Mouse (Mus musculus) MEL (cell line): ENCODE measurements around the gene Hs6st3. TPM values are rescaled to one million over a fixed set of nuclear protein-coding genes. Genes with fewer than 3 reads are reported as not detected.

Experiments
- DNase-seq: peaks from one replicate; pipeline ENCODE4 v3.0.0; 2011; ENCODE audit warnings: low read depth, low spot score
- H3K27ac ChIP-seq: 2 replicates; pipeline ENCODE4 v1.5.1; 2012; ENCODE audit warnings: low read depth, mild to moderate bottlenecking, control low read depth, low read length, moderate library complexity; ENCODE audit not compliant: control insufficient read depth
- H3K27me3 ChIP-seq, 2 experiments: fragments of 150-350 bp in 1 of 2; sonication (generic) in 1 of 2; 2 replicates each; pipeline ENCODE4 v1.6.1; 2012; ENCODE audit warnings: low read length in 2 of 2, mild to moderate bottlenecking in 2 of 2, improper control_type of control experiment in 1 of 2, moderate library complexity in 1 of 2; ENCODE audit not compliant: insufficient read depth in 2 of 2, control insufficient read depth in 1 of 2
- H3K36me3 ChIP-seq, 2 experiments: 2 replicates each; pipeline ENCODE4 v1.6.1; 2012 to 2014; ENCODE audit warnings: low read length in 2 of 2, improper control_type of control experiment in 1 of 2, inconsistent platforms in 1 of 2, mild to moderate bottlenecking in 1 of 2; ENCODE audit not compliant: insufficient read depth in 2 of 2, control insufficient read depth in 1 of 2
- H3K4me1 ChIP-seq, 2 experiments: fragments of 150-350 bp in 1 of 2; sonication (generic) in 1 of 2; 2 replicates each; pipeline ENCODE4 v1.6.1; 2012; ENCODE audit warnings: low read length in 2 of 2, improper control_type of control experiment in 1 of 2, mild to moderate bottlenecking in 1 of 2; ENCODE audit not compliant: insufficient read depth in 2 of 2, control insufficient read depth in 1 of 2
- H3K4me3 ChIP-seq, 2 experiments: fragments of 150-350 bp in 1 of 2; sonication (generic) in 1 of 2; 2 replicates each; pipeline ENCODE4 v1.5.1; 2012; ENCODE audit warnings: low read depth in 2 of 2, low read length in 2 of 2, mild to moderate bottlenecking in 2 of 2, moderate library complexity in 2 of 2, control low read depth in 1 of 2, improper control_type of control experiment in 1 of 2; ENCODE audit not compliant: control insufficient read depth in 1 of 2, insufficient read depth in 1 of 2
- H3K79me2 ChIP-seq: 2 replicates; pipeline ENCODE4 v1.6.1; 2012; ENCODE audit warnings: mild to moderate bottlenecking, low read length, moderate library complexity; ENCODE audit not compliant: control insufficient read depth, poor library complexity, insufficient read depth
- H3K9ac ChIP-seq: 2 replicates; pipeline ENCODE4 v1.6.1; 2012; ENCODE audit warnings: low read depth, mild to moderate bottlenecking, control low read depth, low read length, moderate library complexity; ENCODE audit not compliant: control insufficient read depth, poor library complexity, severe bottlenecking
- H3K9me3 ChIP-seq: fragments of 150-350 bp; sonication (generic); replicated peaks from 2 replicates; pipeline ENCODE4 v1.6.1; 2012; ENCODE audit warnings: mild to moderate bottlenecking, low read length, improper control_type of control experiment, moderate library complexity; ENCODE audit not compliant: insufficient read depth
- BHLHE40 ChIP-seq: IDR thresholded peaks from 2 replicates; pipeline ENCODE4 v1.6.1; 2012; ENCODE audit warnings: low read depth, mild to moderate bottlenecking, inconsistent platforms, low read length, improper control_type of control experiment, borderline replicate concordance
- CHD1 ChIP-seq: IDR thresholded peaks from 2 replicates; pipeline ENCODE4 v1.6.1; 2012; ENCODE audit warnings: low read depth, mild to moderate bottlenecking, inconsistent platforms, low read length, improper control_type of control experiment
- CTCF ChIP-seq, 3 experiments: IDR thresholded peaks in 2 of 3; conservative IDR thresholded peaks in 1 of 3; 2 replicates each; pipeline ENCODE4 v1.5.1; 2011 to 2012; ENCODE audit warnings: low read length in 3 of 3, low read depth in 2 of 3, mild to moderate bottlenecking in 2 of 3, improper control_type of control experiment in 1 of 3, inconsistent platforms in 1 of 3, mixed read lengths in 1 of 3, moderate library complexity in 1 of 3; ENCODE audit not compliant: control insufficient read depth in 1 of 3, insufficient read depth in 1 of 3, poor library complexity in 1 of 3, severe bottlenecking in 1 of 3
- E2F4 ChIP-seq: IDR thresholded peaks from 2 replicates; pipeline ENCODE4 v1.6.1; 2011; ENCODE audit warnings: low read depth, low read length, improper control_type of control experiment, borderline replicate concordance
- ELF1 ChIP-seq: IDR thresholded peaks from 2 replicates; pipeline ENCODE4 v1.6.1; 2014; ENCODE audit warnings: low read depth, mild to moderate bottlenecking, inconsistent platforms, low read length, improper control_type of control experiment, moderate library complexity
- ETS1 ChIP-seq: IDR thresholded peaks from 2 replicates; pipeline ENCODE4 v1.6.1; 2012; ENCODE audit warnings: low read depth, mild to moderate bottlenecking, inconsistent platforms, low read length, improper control_type of control experiment, moderate library complexity
- GABPA ChIP-seq: IDR thresholded peaks from 2 replicates; pipeline ENCODE4 v1.6.1; 2012; ENCODE audit warnings: low read depth, mild to moderate bottlenecking, inconsistent platforms, low read length, improper control_type of control experiment, moderate library complexity
- GATA1 ChIP-seq: IDR thresholded peaks from 2 replicates; pipeline ENCODE4 v1.6.1; 2011; ENCODE audit warnings: low read depth, low read length, improper control_type of control experiment
- HCFC1 ChIP-seq: IDR thresholded peaks from 2 replicates; pipeline ENCODE4 v1.6.1; 2012; ENCODE audit warnings: low read depth, mild to moderate bottlenecking, inconsistent platforms, low read length, improper control_type of control experiment, moderate library complexity
- JUND ChIP-seq: IDR thresholded peaks from 2 replicates; pipeline ENCODE4 v1.6.1; 2011; ENCODE audit warnings: low read depth, mild to moderate bottlenecking, improper control_type of control experiment, low read length
- KAT2A ChIP-seq: conservative IDR thresholded peaks from 2 replicates; pipeline ENCODE4 v1.6.1; 2012; ENCODE audit warnings: low read depth, low read length, improper control_type of control experiment, inconsistent platforms
- MAX ChIP-seq: IDR thresholded peaks from 2 replicates; pipeline ENCODE4 v1.6.1; 2011; ENCODE audit warnings: low read length, improper control_type of control experiment
- MAZ ChIP-seq: IDR thresholded peaks from 2 replicates; pipeline ENCODE4 v1.6.1; 2012; ENCODE audit warnings: low read depth, mild to moderate bottlenecking, inconsistent platforms, low read length, improper control_type of control experiment
- MEF2A ChIP-seq: IDR thresholded peaks from 2 replicates; pipeline ENCODE4 v1.6.1; 2014; ENCODE audit warnings: low read depth, mild to moderate bottlenecking, inconsistent platforms, low read length, improper control_type of control experiment; ENCODE audit not compliant: poor library complexity, insufficient replicate concordance, severe bottlenecking; ENCODE audit errors: extremely low read depth
- MXI1 ChIP-seq: IDR thresholded peaks from 2 replicates; pipeline ENCODE4 v1.6.1; 2011; ENCODE audit warnings: mild to moderate bottlenecking, low read depth, low read length, improper control_type of control experiment
- MYC ChIP-seq: IDR thresholded peaks from 2 replicates; pipeline ENCODE4 v1.6.1; 2011; ENCODE audit warnings: low read depth, mild to moderate bottlenecking, low read length, improper control_type of control experiment, moderate library complexity
- POLR2A ChIP-seq, 2 experiments: IDR thresholded peaks; 2 replicates each; pipeline ENCODE4 v1.6.1; 2011 to 2012; ENCODE audit warnings: low read length in 2 of 2, mild to moderate bottlenecking in 2 of 2, control low read depth in 1 of 2, improper control_type of control experiment in 1 of 2, low read depth in 1 of 2, moderate library complexity in 1 of 2; ENCODE audit not compliant: control insufficient read depth in 1 of 2, insufficient read depth in 1 of 2, poor library complexity in 1 of 2
- POLR2AphosphoS2 ChIP-seq: IDR thresholded peaks from 2 replicates; pipeline ENCODE4 v1.6.1; 2011; ENCODE audit warnings: low read length, improper control_type of control experiment
- POLR2AphosphoS5 ChIP-seq: IDR thresholded peaks from 2 replicates; pipeline ENCODE4 v1.6.1; 2012; ENCODE audit warnings: low read depth, borderline replicate concordance, mild to moderate bottlenecking, inconsistent platforms, low read length, moderate library complexity, mixed read lengths
- RAD21 ChIP-seq: IDR thresholded peaks from 2 replicates; pipeline ENCODE4 v1.6.1; 2011; ENCODE audit warnings: mild to moderate bottlenecking, low read depth, low read length, improper control_type of control experiment
- RCOR1 ChIP-seq: IDR thresholded peaks from 2 replicates; pipeline ENCODE4 v1.6.1; 2012; ENCODE audit warnings: low read depth, mild to moderate bottlenecking, inconsistent platforms, low read length, improper control_type of control experiment
- SIN3A ChIP-seq: IDR thresholded peaks from 2 replicates; pipeline ENCODE4 v1.6.1; 2012; ENCODE audit warnings: low read length, improper control_type of control experiment, inconsistent platforms
- TAL1 ChIP-seq: IDR thresholded peaks from 2 replicates; pipeline ENCODE4 v1.6.1; 2012; ENCODE audit warnings: mild to moderate bottlenecking, inconsistent platforms, low read length, moderate library complexity, mixed read lengths
- TBP ChIP-seq: IDR thresholded peaks from 2 replicates; pipeline ENCODE4 v1.8.0; 2011; ENCODE audit warnings: low read depth, low read length, improper control_type of control experiment
- TCF12 ChIP-seq: IDR thresholded peaks from 2 replicates; pipeline ENCODE4 v1.6.1; 2014; ENCODE audit warnings: low read depth, mild to moderate bottlenecking, inconsistent platforms, low read length, improper control_type of control experiment, moderate library complexity
- UBTF ChIP-seq: IDR thresholded peaks from 2 replicates; pipeline ENCODE4 v1.6.1; 2012; ENCODE audit warnings: low read depth, mild to moderate bottlenecking, inconsistent platforms, low read length, improper control_type of control experiment, moderate library complexity, borderline replicate concordance; ENCODE audit not compliant: insufficient read depth
- USF1 ChIP-seq: IDR thresholded peaks from 2 replicates; pipeline ENCODE4 v1.6.1; 2014; ENCODE audit warnings: low read depth, mild to moderate bottlenecking, inconsistent platforms, low read length, improper control_type of control experiment, moderate library complexity
- USF2 ChIP-seq, 2 experiments: IDR thresholded peaks; 2 replicates each; pipeline ENCODE4 v1.6.1; 2011 to 2012; ENCODE audit warnings: improper control_type of control experiment in 2 of 2, low read length in 2 of 2, borderline replicate concordance in 1 of 2, inconsistent platforms in 1 of 2, low read depth in 1 of 2, mild to moderate bottlenecking in 1 of 2; ENCODE audit not compliant: insufficient read depth in 1 of 2
- ZC3H11A ChIP-seq: IDR thresholded peaks from 2 replicates; pipeline ENCODE4 v1.6.1; 2012; ENCODE audit warnings: low read depth, mild to moderate bottlenecking, inconsistent platforms, low read length, improper control_type of control experiment
- ZKSCAN1 ChIP-seq: IDR thresholded peaks from 2 replicates; pipeline ENCODE4 v1.6.1; 2012; ENCODE audit warnings: low read depth, mild to moderate bottlenecking, inconsistent platforms, low read length, improper control_type of control experiment, moderate library complexity
- ZMIZ1 ChIP-seq: IDR thresholded peaks from 2 replicates; pipeline ENCODE4 v1.6.1; 2012; ENCODE audit warnings: low read depth, mild to moderate bottlenecking, inconsistent platforms, low read length, improper control_type of control experiment, moderate library complexity
- ZNF384 ChIP-seq: IDR thresholded peaks from 2 replicates; pipeline ENCODE4 v1.6.1; 2012; ENCODE audit warnings: low read depth, mild to moderate bottlenecking, inconsistent platforms, low read length, improper control_type of control experiment
- polyA plus RNA-seq, 2 experiments: library from polyadenylated mRNA; stranded (reverse) in 1 of 2; unstranded in 1 of 2; fragments of >175 nt in 1 of 2; fragments of >200 nt in 1 of 2; gene quantifications; 2 replicates each; pipeline versions ENCODE4 v1.2.1 to v1.2.4; 2012; ENCODE audit warnings: low replicate concordance in 2 of 2, low read depth in 1 of 2; ENCODE audit not compliant: insufficient read length in 2 of 2, insufficient read depth in 1 of 2, missing spikeins in 1 of 2
- total RNA-seq: library from RNA; depleted of rRNA; stranded (reverse); fragments of 300-350 nt; gene quantifications from 2 replicates; pipeline ENCODE4 v1.2.3, GENCODE M21; 2012

The Hs6st3 gene
- total and polyA plus RNA-seq, 3 experiments = not detected

- Histone ChIP-seq H3K4me1 (no peaks in the 10 kb centered on the region), H3K9me3 (no peaks in the 10 kb centered on the region), H3K9ac (no peak overlapping the region), H3K79me2 (no peaks in the 10 kb centered on the region), H3K4me3 (no peak overlapping the region), H3K27ac (no peak overlapping the region), H3K27me3 (no peaks in the 10 kb centered on the region), H3K36me3 (no peaks in the 10 kb centered on the region)
- TF ChIP-seq USF1 (no peak), JUND (no peak), E2F4 (no peak), ELF1 (no peak), ZKSCAN1 (no peak), ZMIZ1 (no peak), TCF12 (no peak), UBTF (no peak)
- no peak for DNase-seq
Measured at GRCm38 (mm10) chr14:119699982-119700381, 561.8 kb downstream of the Hs6st3 start.

- H3K36me3 ChIP-seq = peaks cover 0 to 5% of the 10 kb centered on the region in 2 experiments; a peak in 2 of 4 replicates
- peak; percentile 54 for DNase-seq
- H3K9ac ChIP-seq = no peak overlapping the region
- H3K79me2 ChIP-seq = no peaks in the 10 kb centered on the region
- H3K4me1 ChIP-seq = peaks cover 4 to 11% of the 10 kb centered on the region in 2 experiments
- H3K27ac ChIP-seq = peak overlapping the region; percentile 87
- no peaks in the 10 kb centered on the region for H3K9me3 ChIP-seq
- no peak overlapping the region for H3K4me3 ChIP-seq
- H3K27me3 ChIP-seq = no peaks in the 10 kb centered on the region
- TF ChIP-seq CHD1 (no peak), BHLHE40 (no peak), UBTF (no peak), GABPA (no peak), MXI1 (no peak), CTCF (IDR thresholded peaks at IDR 0.05 in 2 of 3, conservative IDR thresholded peaks at IDR 0.05 in 1 of 3; ENCODE audit: control insufficient read depth in 1 of 3, insufficient read depth in 1 of 3, low read depth in 2 of 3, low read length in 3 of 3, poor library complexity in 1 of 3, severe bottlenecking in 1 of 3) (no peak), MAZ (no peak), RAD21 (no peak), USF2 (IDR thresholded peaks at IDR 0.05; ENCODE audit: borderline replicate concordance in 1 of 2, insufficient read depth in 1 of 2, low read depth in 1 of 2, low read length in 2 of 2) (no peak), SIN3A (0 out of 2 replicates have a peak, but pooled peaks have one; percentile 30), MYC (no peak), POLR2A (IDR thresholded peaks at IDR 0.05; ENCODE audit: control insufficient read depth in 1 of 2, insufficient read depth in 1 of 2, low read depth in 1 of 2, low read length in 2 of 2, poor library complexity in 1 of 2) (no peak), ZC3H11A (no peak), ZMIZ1 (no peak), TCF12 (peak; percentile 59; the same call in 1 of the 2 replicates), ZKSCAN1 (no peak), ZNF384 (no peak), ETS1 (peak; percentile 27; the same call in 1 of the 2 replicates), RCOR1 (no peak), MAX (no peak), MEF2A (no peak), KAT2A (no peak), TBP (no peak), JUND (no peak), GATA1 (peak; percentile 67), POLR2AphosphoS2 (no peak), E2F4 (no peak), HCFC1 (no peak), TAL1 (no peak), POLR2AphosphoS5 (no peak)
Measured at GRCm38 (mm10) chr14:119714712-119715111, 576.6 kb downstream of the Hs6st3 start.
